Mouse (Mus musculus) CH12.LX (cell line): Measurements from ENCODE around the gene Bmi1. TPM values are rescaled to one million over a fixed set of nuclear protein-coding genes. Genes with fewer than 3 reads are reported as not detected.

Experiments used
- DNase-seq: peaks from one replicate; pipeline ENCODE4 v3.0.0-alpha.2; 2013; ENCODE audit errors: extremely low read depth
- H3K27ac ChIP-seq: 2 replicates; pipeline ENCODE4 v1.5.1; 2012; ENCODE audit warnings: low read depth, mild to moderate bottlenecking, control low read depth, moderate library complexity; ENCODE audit not compliant: insufficient read depth
- H3K27me3 ChIP-seq: replicated peaks from 2 replicates; pipeline ENCODE3; 2012; ENCODE audit warnings: inconsistent platforms
- H3K36me3 ChIP-seq, 2 experiments: replicated peaks in 1 of 2; 2 replicates each; pipeline versions ENCODE3 to v1.6.1; 2012; ENCODE audit warnings: inconsistent platforms in 1 of 2, low read length in 1 of 2, mild to moderate bottlenecking in 1 of 2, mixed read lengths in 1 of 2, moderate library complexity in 1 of 2; ENCODE audit not compliant: control insufficient read depth in 1 of 2, insufficient read depth in 1 of 2
- H3K4me1 ChIP-seq, 2 experiments: 2 replicates each; pipeline ENCODE4 v1.6.1; 2012; ENCODE audit warnings: inconsistent platforms in 1 of 2, moderate library complexity in 1 of 2; ENCODE audit not compliant: insufficient read depth in 2 of 2, control insufficient read depth in 1 of 2
- H3K4me2 ChIP-seq: 2 replicates; pipeline ENCODE4 v1.6.1; 2012; ENCODE audit warnings: low read depth, mild to moderate bottlenecking, control low read depth; ENCODE audit not compliant: poor library complexity, insufficient read depth, severe bottlenecking
- H3K4me3 ChIP-seq, 3 experiments: fragments of 150-350 bp in 1 of 3; sonication (generic) in 1 of 3; replicated peaks in 1 of 3; 2 replicates each; pipeline versions ENCODE3 to v1.5.1; 2011 to 2012; ENCODE audit warnings: low read depth in 2 of 3, low read length in 2 of 3, mild to moderate bottlenecking in 2 of 3, moderate library complexity in 2 of 3, control low read depth in 1 of 3, improper control_type of control experiment in 1 of 3, inconsistent platforms in 1 of 3, mixed read lengths in 1 of 3; ENCODE audit not compliant: poor library complexity in 1 of 3
- H3K79me2 ChIP-seq: replicated peaks from 2 replicates; pipeline ENCODE4 v1.6.1; 2012; ENCODE audit warnings: mild to moderate bottlenecking, moderate library complexity; ENCODE audit not compliant: control insufficient read depth, poor library complexity, insufficient read depth, severe bottlenecking; ENCODE audit errors: extremely low read depth
- H3K9ac ChIP-seq: 2 replicates; pipeline ENCODE4 v1.6.1; 2012; ENCODE audit warnings: low read depth, mild to moderate bottlenecking, control low read depth, moderate library complexity; ENCODE audit not compliant: insufficient read depth
- H3K9me3 ChIP-seq: replicated peaks from 2 replicates; pipeline ENCODE3; 2012; ENCODE audit warnings: low read length, inconsistent platforms, mixed read lengths
- CHD2 ChIP-seq: IDR thresholded peaks from 2 replicates; pipeline ENCODE4 v1.6.1; 2011; ENCODE audit warnings: low read length, improper control_type of control experiment
- CTCF ChIP-seq, 2 experiments: IDR thresholded peaks in 1 of 2; conservative IDR thresholded peaks in 1 of 2; 2 replicates each; pipeline ENCODE4 v1.5.1; 2011 to 2012; ENCODE audit warnings: low read depth in 2 of 2, low read length in 2 of 2, improper control_type of control experiment in 1 of 2, inconsistent platforms in 1 of 2, mild to moderate bottlenecking in 1 of 2, moderate library complexity in 1 of 2
- E2F4 ChIP-seq: IDR thresholded peaks from 2 replicates; pipeline ENCODE4 v1.6.1; 2011; ENCODE audit warnings: low read depth, low read length, improper control_type of control experiment; ENCODE audit not compliant: insufficient replicate concordance
- ETS1 ChIP-seq: conservative IDR thresholded peaks from 2 replicates; pipeline ENCODE4 v1.6.1; 2012; ENCODE audit warnings: low read depth, mild to moderate bottlenecking, inconsistent platforms, low read length, improper control_type of control experiment, moderate library complexity
- HCFC1 ChIP-seq: IDR thresholded peaks from 2 replicates; pipeline ENCODE4 v1.6.1; 2012; ENCODE audit warnings: low read depth, mild to moderate bottlenecking, inconsistent platforms, low read length, improper control_type of control experiment
- JUND ChIP-seq: conservative IDR thresholded peaks from 2 replicates; pipeline ENCODE4 v1.6.1; 2011; ENCODE audit warnings: low read depth, low read length, improper control_type of control experiment
- MAZ ChIP-seq: IDR thresholded peaks from 2 replicates; pipeline ENCODE4 v1.6.1; 2012; ENCODE audit warnings: low read depth, mild to moderate bottlenecking, inconsistent platforms, low read length, improper control_type of control experiment, moderate library complexity
- MEF2A ChIP-seq: IDR thresholded peaks from 2 replicates; pipeline ENCODE4 v1.6.1; 2014; ENCODE audit warnings: low read depth, mild to moderate bottlenecking, inconsistent platforms, low read length, improper control_type of control experiment, borderline replicate concordance
- MXI1 ChIP-seq: IDR thresholded peaks from 2 replicates; pipeline ENCODE4 v1.6.1; 2011; ENCODE audit warnings: mild to moderate bottlenecking, low read depth, low read length, improper control_type of control experiment
- MYC ChIP-seq: IDR thresholded peaks from 2 replicates; pipeline ENCODE4 v1.6.1; 2011; ENCODE audit warnings: low read depth, mild to moderate bottlenecking, improper control_type of control experiment, low read length
- NRF1 ChIP-seq: IDR thresholded peaks from 2 replicates; pipeline ENCODE4 v1.6.1; 2014; ENCODE audit warnings: low read depth, mild to moderate bottlenecking, inconsistent platforms, low read length, improper control_type of control experiment, moderate library complexity
- TCF12 ChIP-seq: IDR thresholded peaks from 2 replicates; pipeline ENCODE4 v1.6.1; 2014; ENCODE audit warnings: low read depth, mild to moderate bottlenecking, inconsistent platforms, low read length, improper control_type of control experiment
- UBTF ChIP-seq: IDR thresholded peaks from 2 replicates; pipeline ENCODE4 v1.6.1; 2012; ENCODE audit warnings: low read depth, mild to moderate bottlenecking, inconsistent platforms, low read length, improper control_type of control experiment, moderate library complexity
- ZKSCAN1 ChIP-seq: IDR thresholded peaks from 2 replicates; pipeline ENCODE4 v1.6.1; 2012; ENCODE audit warnings: low read depth, inconsistent platforms, low read length, improper control_type of control experiment, borderline replicate concordance
- ZMIZ1 ChIP-seq: IDR thresholded peaks from 2 replicates; pipeline ENCODE4 v1.6.1; 2012; ENCODE audit warnings: low read depth, mild to moderate bottlenecking, inconsistent platforms, low read length, improper control_type of control experiment
- dilution Hi-C: fragments of 300-500 bp; cut with MboI; formaldehyde crosslinking; loops from 2 replicates; pipeline ENCODE4 v1.14.3; 2020; ENCODE audit warnings: low sequenced_read_pairs; ENCODE audit not compliant: extremely low pct_unique_long_range_greater_than_20kb, extremely low pct_ligation_motif_present
- in situ Hi-C: fragments of 300-500 bp; cut with MboI; formaldehyde crosslinking; loops from 3 replicates; pipeline ENCODE4 v1.14.3; 2019; ENCODE audit warnings: low sequenced_read_pairs, low pct_ligation_motif_present, low pct_unique_long_range_greater_than_20kb, mixed read lengths
- polyA plus RNA-seq: library from polyadenylated mRNA; unstranded; fragments of >175 nt; gene quantifications from 2 replicates; pipeline ENCODE4 v1.2.1, GENCODE M21; 2012; ENCODE audit warnings: low read depth; ENCODE audit not compliant: insufficient read length
- total RNA-seq, 2 experiments: library from RNA; depleted of rRNA; stranded (reverse); fragments of 300-350 nt in 1 of 2; fragments of >200 nt in 1 of 2; gene quantifications; 2 replicates each; pipeline ENCODE4 v1.2.3; 2012 to 2014

Gene Bmi1
- total and polyA plus RNA-seq, 3 experiments: 38.6 to 87.0 (median 51.0) TPM

DNA sequence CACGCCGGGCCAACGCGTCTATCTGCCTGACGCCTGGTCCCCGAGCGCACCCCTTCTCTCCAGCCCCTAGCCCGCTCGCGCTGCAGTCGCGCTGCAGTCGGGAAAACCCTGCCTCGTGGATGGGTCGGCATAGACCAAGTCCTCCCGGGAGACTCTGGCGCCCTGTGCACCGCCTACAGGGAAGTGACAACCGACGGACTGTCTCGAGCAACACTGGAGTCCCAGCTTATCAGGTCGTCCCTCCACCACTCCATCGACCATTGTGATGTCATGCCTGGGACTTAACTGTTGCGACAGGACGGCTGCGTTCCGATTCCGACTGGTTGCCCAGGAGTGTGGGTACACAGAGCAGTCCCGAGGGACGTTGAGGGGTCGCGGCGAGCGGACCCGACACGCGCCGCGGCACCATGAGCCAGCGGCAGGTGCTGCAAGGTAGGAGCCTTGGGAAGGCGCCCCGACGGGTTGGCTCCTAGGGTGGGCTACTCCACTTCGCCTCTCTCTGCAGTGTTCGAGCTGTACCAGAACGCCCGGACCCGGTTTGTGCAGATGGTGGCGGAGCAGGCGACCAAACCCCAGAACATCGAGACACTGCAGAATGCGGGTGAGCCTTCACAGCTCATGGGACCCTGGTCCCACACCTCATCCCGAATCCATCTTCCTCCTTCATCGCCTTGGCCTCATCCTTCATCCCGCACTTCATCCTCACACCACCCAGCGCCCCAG, 22.0 kb downstream of the Bmi1 start:
- dilution Hi-C loops: no loop called here
- no peak overlapping the region for H3K4me3 ChIP-seq

DNA sequence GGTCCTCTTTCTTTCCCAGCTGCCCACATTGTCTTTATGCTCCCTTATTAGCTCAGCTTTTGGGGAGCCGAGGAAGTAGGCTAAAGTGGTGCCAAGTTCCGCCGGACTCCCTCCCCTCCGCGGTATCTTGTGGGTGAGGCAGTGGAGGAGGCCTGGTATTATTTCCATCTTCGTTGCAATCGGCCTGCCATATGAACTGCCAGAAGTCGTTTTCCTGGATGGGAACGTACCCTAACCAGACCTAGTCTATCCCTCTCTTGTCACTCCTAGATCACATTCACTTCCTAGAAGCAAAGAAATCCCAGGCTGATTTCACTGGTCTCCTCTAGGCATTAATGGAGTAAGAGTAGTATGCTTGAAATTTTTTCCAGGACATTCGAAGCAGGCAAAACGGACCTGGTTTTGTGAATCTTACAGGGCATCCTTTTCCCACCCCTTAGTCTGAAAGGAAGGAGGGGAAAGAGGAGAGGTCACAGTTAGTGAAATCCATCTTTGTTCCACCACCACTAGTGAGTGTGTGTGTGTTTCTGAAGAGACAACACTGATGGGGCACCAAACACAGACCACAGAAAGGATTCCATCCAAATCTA, 22.7 kb downstream of the Bmi1 start:
- Histone ChIP-seq H3K4me2 (no peak overlapping the region), H3K9me3 (peaks cover 2% of the 10 kb centered on the region), H3K36me3 (no peaks in the 10 kb centered on the region), H3K27ac (no peak overlapping the region), H3K27me3 (no peaks in the 10 kb centered on the region), H3K4me3 (no peak overlapping the region)
- dilution Hi-C loops: no loop called here
- TF ChIP-seq JUND (no peak), TCF12 (no peak), CTCF (conservative IDR thresholded peaks at IDR 0.05 in 1 of 2, IDR thresholded peaks at IDR 0.05 in 1 of 2; ENCODE audit: low read depth in 2 of 2, low read length in 2 of 2) (no peak), ZMIZ1 (no peak), NRF1 (no peak), MAZ (no peak), MEF2A (no peak)
- TF ChIP-seq, all 38 proteins: peak for 0
- Histone ChIP-seq H3K79me2 (no peaks in the 10 kb centered on the region), H3K4me1 (no peaks in the 10 kb centered on the region), H3K9ac (no peak overlapping the region)
- no peak for DNase-seq
- in situ Hi-C loops: loop anchor here (25.0 kb wide), 2 partner anchors 312 to 662 kb away; partner anchors contain the start of genes A930004D18Rik, Dnajc1 and Skida1

More for the DNA sequence above, 22.0 kb downstream of the Bmi1 start:
- in situ Hi-C loops: loop anchor here (25.0 kb wide), 2 partner anchors 312 to 662 kb away; partner anchors contain the start of genes A930004D18Rik, Dnajc1 and Skida1
- Histone ChIP-seq H3K27ac (no peak overlapping the region), H3K4me1 (no peaks in the 10 kb centered on the region), H3K79me2 (no peaks in the 10 kb centered on the region), H3K27me3 (no peaks in the 10 kb centered on the region), H3K36me3 (no peaks in the 10 kb centered on the region)
- no peak for TF ChIP-seq MXI1
- TF ChIP-seq, all 38 proteins: peak for 0
- no peak overlapping the region for H3K4me2 ChIP-seq
- no peak for DNase-seq
- no peak overlapping the region for H3K9ac ChIP-seq
- H3K9me3 ChIP-seq: peaks cover 2% of the 10 kb centered on the region

DNA sequence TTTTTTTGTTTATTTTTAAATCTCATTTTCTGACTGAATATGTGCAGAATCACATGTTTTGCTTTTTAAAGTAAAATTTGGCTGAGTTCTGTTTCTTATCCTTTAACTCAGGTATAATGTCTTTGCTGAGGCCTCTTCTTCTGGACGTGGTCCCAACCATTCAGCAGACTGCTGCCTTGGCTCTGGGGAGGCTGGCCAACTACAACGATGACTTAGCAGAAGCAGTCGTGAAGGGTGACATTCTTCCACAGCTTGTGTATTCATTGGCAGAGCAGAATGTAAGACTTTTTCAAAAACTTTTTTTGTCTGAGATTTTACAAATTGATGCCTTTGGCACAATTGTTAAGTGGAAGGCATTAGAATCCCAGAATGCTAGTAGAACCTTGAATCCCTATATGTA, 33.5 kb downstream of the Bmi1 start:
- in situ Hi-C loops: no loop called here

More for the DNA sequence above, 33.5 kb downstream of the Bmi1 start:
- DNase-seq: no peak
- no peaks in the 10 kb centered on the region for H3K4me1 ChIP-seq
- dilution Hi-C loops: no loop called here
- H3K9me3 ChIP-seq: no peaks in the 10 kb centered on the region
- no peaks in the 10 kb centered on the region for H3K79me2 ChIP-seq
- H3K27ac ChIP-seq: no peak overlapping the region
- H3K4me2 ChIP-seq: no peak overlapping the region
- no peaks in the 10 kb centered on the region for H3K27me3 ChIP-seq
- no peak overlapping the region for H3K4me3 ChIP-seq
- no peaks in the 10 kb centered on the region for H3K36me3 ChIP-seq
- no peak overlapping the region for H3K9ac ChIP-seq
- TF ChIP-seq TCF12: no peak
- TF ChIP-seq ETS1: no peak
- no peak for TF ChIP-seq UBTF
- no peak for TF ChIP-seq E2F4
- no peak for TF ChIP-seq CHD2
- TF ChIP-seq ZKSCAN1: no peak
- no peak for TF ChIP-seq HCFC1
- no peak for TF ChIP-seq MYC
